Mouse (Mus musculus): ENCODE data around the gene Fam50b.

The Fam50b gene

GRCm38 (mm10) chr13:34739071-34739470 is 4.4 kb downstream of the Fam50b start:
- no peak for DNase-seq

DNA sequence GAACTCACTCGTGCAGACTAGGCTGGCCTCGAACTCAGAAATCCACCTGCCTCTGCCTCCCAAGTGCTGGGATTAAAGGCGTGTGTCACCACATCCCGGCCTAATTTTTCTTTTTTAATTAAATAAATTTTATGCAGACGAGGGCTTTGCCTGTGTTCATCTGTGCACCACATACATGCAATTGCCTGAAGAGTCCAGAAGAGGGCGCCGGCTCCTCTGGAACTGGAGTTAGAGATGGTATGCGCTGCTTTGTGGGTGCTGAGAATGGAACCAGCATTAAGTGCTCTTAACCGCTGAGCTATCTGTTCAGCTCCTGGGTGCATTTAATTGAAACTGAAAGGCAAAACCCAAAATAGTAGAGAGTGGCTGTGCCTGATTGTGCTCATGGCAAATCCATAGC is 6.6 kb downstream of the Fam50b start:
- no peak for DNase-seq

- no peak for DNase-seq
These were observed 7.3 kb downstream of the Fam50b start for GRCm38 (mm10) chr13:34741813-34742568.

DNA sequence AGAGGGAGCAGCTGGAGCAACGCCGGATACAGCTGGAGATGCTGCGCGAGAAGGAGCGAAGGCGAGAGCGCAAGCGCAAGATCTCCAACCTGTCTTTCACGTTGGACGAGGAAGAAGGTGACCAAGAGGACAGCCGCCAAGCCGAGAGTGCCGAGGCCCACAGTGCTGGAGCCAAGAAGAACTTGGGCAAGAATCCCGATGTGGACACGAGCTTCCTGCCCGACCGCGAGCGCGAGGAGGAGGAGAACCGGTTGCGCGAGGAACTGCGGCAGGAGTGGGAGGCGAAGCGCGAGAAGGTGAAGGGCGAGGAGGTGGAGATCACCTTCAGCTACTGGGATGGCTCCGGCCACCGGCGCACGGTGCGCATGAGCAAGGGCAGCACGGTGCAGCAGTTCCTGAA is 12.2 kb downstream of the Fam50b start:
- no peak for DNase-seq

GRCm38 (mm10) chr13:34748530-34748929 is 13.9 kb downstream of the Fam50b start:
- DNase-seq = no peak

DNA sequence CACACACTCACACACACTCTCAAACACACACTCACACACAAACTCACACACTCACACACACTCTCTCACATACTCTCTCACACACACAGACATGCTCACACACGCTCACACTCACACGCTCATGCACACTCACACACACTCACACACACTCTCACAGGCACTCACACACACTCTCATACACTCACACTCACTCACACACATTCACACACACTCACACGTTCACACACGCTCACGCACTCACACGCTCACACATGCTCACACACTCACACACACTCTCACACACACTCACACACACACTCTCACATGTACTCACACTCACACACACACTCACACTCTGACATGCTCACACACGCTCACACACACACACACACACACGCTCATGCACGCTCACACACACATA is 24.6 kb downstream of the Fam50b start:
- DNase-seq = no peak

GRCm38 (mm10) chr13:34760518-34761287 is 26.1 kb downstream of the Fam50b start:
- no peak for DNase-seq

DNA sequence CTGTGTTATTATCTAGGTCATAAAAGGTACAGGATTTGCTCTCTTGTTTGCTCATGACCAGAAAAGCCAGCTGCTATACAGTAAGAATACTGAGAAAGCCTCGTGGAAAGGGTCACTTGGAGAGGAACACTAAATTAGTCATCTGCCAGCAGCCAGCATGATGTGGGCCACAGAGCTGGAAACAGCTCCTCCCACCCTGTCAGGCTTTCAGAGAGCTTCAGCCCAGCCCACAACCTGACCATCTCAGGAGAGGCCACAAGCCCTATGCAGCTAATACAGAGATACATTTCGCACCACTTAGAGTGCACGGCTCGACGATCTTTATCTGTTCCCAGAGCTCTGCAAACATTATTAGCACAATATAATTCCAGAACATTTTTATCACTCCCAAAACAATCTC is 27.5 kb downstream of the Fam50b start:
- no peak for DNase-seq

GRCm38 (mm10) chr13:34762865-34763264 is 28.2 kb downstream of the Fam50b start:
- no peak for DNase-seq

DNA sequence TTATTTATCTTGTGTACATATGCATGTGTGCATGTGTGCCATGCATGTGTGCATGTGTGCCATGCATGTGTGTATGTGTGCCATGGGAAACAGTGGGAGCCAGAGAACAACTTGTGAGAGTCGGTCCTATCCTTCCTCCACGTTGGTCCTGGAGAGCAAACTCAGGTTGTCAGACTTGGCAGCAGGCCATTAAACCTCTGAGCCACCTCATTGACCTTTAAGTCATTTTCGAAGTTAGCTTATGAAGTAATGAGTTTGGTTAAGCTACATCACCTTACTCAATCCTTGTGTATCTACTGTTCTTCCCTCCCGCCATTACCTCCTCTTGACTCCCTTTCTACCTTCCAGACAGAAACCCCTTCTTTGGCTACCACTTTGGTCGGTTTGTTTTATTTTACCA is 30.6 kb downstream of the Fam50b start:
- DNase-seq = no peak

GRCm38 (mm10) chr13:34766572-34766971 is 31.9 kb downstream of the Fam50b start:
- DNase-seq = no peak

DNA sequence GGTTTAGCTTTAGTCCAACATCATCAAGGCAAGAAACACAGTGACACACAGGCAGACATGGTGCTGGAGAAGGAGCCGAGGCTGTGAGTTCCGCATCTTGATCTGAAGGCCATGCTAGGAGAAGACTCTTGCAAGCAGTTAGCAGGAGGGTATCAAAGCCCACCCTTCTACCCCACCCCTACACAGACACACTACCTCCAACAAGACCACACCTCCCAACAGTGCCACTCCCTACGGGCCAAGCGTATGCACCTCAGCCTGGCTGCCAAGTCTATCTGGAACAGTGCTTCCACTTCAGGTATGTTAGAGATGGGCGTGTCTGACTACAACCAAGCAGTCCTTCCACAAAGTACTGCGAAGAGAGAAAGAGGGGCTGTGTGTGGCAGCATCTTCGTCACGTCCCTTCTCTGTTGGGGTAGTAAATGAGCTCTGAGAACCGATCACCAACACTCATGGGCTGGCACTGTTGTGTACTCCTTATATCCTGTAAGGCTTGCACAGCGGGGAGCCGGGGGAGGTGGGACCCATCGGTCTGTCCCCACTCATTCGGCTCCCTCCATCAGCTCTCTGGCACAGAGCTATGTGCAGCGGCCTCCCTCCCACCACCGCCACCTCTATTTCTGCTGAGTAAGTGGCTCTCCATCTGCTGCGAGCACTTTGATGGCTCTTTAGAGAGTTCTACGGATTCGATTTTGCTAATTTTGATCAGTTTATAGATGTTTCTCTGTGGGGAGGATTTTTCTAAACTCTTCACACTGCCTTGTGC is 33.1 kb downstream of the Fam50b start:
- no peak for DNase-seq

GRCm38 (mm10) chr13:34776767-34777166 is 42.1 kb downstream of the Fam50b start:
- no peak for DNase-seq

GRCm38 (mm10) chr13:34780856-34781610 is 46.4 kb downstream of the Fam50b start:
- peak; percentile 19 to 48 for DNase-seq

DNA sequence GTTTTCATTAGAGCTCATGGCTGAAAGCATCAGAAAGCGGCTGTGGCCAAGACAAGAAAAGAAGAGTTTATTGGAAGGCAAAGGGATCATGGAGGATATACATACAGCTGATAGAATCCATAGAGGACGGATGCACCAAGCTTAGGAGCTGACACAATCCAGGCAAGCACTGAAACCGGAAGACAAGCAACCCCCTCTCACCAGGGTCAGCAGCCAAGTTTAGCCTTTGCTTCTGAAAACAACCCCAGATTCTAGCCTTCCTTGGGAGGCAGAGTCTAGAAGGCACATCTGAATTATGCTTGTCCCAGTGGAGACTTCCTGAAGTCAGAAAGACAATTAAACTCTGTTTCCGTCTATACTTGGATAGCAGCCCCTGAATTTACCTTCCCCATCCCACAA is 47.0 kb downstream of the Fam50b start:
- no peak for DNase-seq

- DNase-seq = no peak
These were observed 50.2 kb downstream of the Fam50b start for GRCm38 (mm10) chr13:34784818-34785217.

DNA sequence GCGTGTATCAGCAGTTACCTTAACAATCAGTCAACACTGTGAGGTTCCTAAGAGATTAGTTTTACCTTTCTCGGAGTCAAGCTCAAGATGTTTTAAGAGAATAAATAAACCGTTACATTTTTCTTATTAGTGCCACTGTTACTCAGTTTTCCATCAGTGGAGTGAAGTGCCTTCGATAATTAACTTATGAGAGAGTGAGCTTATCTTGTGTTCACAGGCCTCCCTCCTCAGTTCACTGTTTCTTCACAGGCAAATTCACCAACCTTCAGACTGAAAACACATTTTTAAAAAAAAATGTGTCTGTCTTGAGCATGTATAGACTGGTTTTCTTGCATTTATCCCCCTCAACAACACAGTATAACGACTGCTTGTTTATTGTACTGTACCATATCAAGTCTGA is 52.0 kb downstream of the Fam50b start:
- DNase-seq = no peak

GRCm38 (mm10) chr13:34787546-34787945 is 52.9 kb downstream of the Fam50b start:
- DNase-seq = no peak

- peak; percentile 44 to 76 for DNase-seq
These were observed 54.6 kb downstream of the Fam50b start for GRCm38 (mm10) chr13:34789176-34789818.

DNA sequence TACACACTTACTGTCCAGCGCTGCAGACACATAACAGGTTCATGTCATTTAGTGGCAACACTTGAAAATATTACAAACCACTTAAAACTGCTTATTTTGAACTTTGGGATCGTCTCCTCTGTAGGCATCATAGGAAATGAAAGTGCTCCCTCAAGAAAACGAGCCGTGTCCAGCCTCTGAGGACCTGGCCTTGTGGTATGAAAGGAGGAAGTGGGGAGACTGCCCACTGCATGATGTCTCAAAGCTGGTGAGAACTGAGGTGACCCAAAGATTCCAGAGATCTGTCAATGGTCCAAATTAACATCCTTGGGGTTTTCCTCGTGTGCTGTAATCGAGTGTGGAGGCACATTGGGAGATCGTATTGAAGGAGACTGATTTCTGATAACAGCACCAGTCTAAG is 58.4 kb downstream of the Fam50b start:
- no peak for DNase-seq

DNA sequence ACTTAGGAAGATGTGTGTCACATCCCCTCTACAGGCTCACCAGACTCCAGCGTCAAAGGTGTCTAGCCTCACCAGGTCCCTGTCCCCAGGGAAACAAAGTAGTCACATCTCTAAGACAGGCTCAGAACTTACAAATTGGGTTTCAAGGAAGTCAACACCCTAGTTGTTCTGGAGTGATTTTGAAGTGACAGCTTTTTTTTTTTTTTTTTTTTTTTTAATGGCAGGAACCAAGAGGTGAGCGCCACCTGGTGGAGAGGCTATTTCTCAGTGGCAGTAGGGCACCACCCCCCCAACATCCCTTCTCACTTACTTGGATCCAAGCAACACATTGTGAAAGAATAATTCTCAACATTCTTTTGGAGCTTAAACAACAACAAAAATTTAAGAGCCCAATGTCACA is 59.2 kb downstream of the Fam50b start:
- peak; percentile 64 to 75 for DNase-seq

GRCm38 (mm10) chr13:34794426-34794825 is 59.8 kb downstream of the Fam50b start:
- DNase-seq = peak; percentile 59 to 68
